Mouse (Mus musculus): ENCODE data around the gene Gm13871. TPM values are rescaled to one million over a fixed set of nuclear protein-coding genes. Genes with fewer than 3 reads are reported as not detected.
"Not testable (repeated sequence)": the region's sequence is repeated elsewhere in the genome, so short reads cannot be mapped to it uniquely, and the experiment has no call there.

Gene Gm13871
- polyA plus RNA-seq (2015; fragmentation: Nextera tagmentation; extraction: Ambion mirVana) = not detected in 2 replicates

GRCm38 (mm10) chr4:73905853-73906252 is at the start of gene Gm13871:
Gm13871 (minus strand) TSS chr4:73905953.
- not testable (repeated sequence) for H3K4me3 ChIP-seq (replicated peaks); H3K27me3 ChIP-seq; H3K9me3 ChIP-seq; H3K36me3 ChIP-seq; ATAC-seq; H3K4me1 ChIP-seq (replicated peaks); H3K27ac ChIP-seq; H3K9ac ChIP-seq (replicated peaks); H3K4me2 ChIP-seq (replicated peaks)
- WGBS = no CpG with 5 or more reads among the region's 4 CpGs

DNA sequence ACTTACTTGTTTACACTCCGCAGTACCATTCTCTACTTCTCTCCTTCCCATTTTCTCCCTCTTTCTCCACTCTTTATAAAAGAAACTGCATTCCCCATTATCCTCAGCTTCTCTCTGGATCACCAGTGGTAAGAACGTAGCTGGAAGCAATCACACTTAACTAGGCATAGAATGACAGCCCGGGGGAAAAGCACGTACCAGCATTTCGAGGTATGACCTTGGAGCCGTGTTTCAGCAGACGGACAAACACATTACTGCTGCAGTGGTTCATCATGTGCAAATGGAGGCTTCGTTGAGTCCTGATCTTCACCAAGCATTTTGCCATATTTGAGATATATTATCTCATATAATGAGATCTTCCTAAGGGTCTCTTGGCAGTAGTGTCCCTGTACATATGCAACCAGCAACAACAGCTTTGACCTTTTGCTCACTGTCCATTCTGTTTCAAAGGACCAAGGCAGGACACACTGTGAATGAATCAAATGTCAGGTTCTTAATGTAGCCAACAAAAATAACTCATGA is 44.7 kb upstream of the Gm13871 start, which contains the start of gene 2310002L09Rik:
Gene 2310002L09Rik (minus strand): TSS at position 472 of the 522 bp plus-strand sequence.
- H3K27me3 ChIP-seq = no peaks in the 10 kb centered on the region
- H3K27ac ChIP-seq = no peak within 1 kb of the TSS
- H3K9ac ChIP-seq (replicated peaks) = no peak within 1 kb of the TSS
- no peak within 1 kb of the TSS for H3K4me3 ChIP-seq (replicated peaks)
- no peak for ATAC-seq
- H3K36me3 ChIP-seq = no peaks in the 10 kb centered on the region
- 85% methylated on average over 8 of the region's 8 CpGs for WGBS
- H3K4me1 ChIP-seq (replicated peaks) = no peaks in the 10 kb centered on the region
- no peak within 1 kb of the TSS for H3K4me2 ChIP-seq (replicated peaks)
- no peaks in the 10 kb centered on the region for H3K9me3 ChIP-seq

- H3K27ac ChIP-seq, ATAC-seq: not testable (repeated sequence)
- WGBS = 85% methylated on average over 6 of the region's 6 CpGs
Measured at GRCm38 (mm10) chr4:73920660-73921059, 14.9 kb upstream of the Gm13871 start, which contains the start of gene Gm11756. Gm11756 (minus strand) TSS chr4:73920760.

DNA sequence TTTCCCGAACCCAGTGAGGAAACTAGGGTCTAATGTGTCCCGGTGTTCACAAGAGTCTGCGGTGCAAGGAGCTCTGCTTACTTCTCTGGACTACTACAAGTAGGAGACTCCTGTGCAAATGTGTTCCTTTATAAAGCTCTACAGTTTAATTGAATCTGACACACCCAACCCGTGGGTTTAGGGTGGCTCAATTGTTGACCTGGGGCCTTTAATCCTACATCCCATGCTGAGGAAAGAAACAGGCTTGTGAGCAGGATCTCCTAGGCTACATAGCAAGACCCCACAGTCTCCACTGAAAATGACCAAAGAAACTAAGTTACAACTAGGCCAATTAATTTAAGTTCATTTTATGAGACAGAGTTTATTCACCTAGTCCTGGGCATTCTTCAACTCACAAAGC is 14.7 kb downstream of the Gm13871 start, which contains the start of gene Gm11757:
Gene Gm11757 (minus strand): TSS at position 101 of the 400 bp plus-strand sequence.
- H3K27ac ChIP-seq; H3K4me3 ChIP-seq (replicated peaks); H3K27me3 ChIP-seq; H3K9me3 ChIP-seq; H3K4me1 ChIP-seq (replicated peaks); ATAC-seq; H3K4me2 ChIP-seq (replicated peaks); H3K9ac ChIP-seq (replicated peaks); H3K36me3 ChIP-seq: not testable (repeated sequence)
- WGBS = no CpG with 5 or more reads among the region's 4 CpGs

More at GRCm38 (mm10) chr4:73920660-73921059, 14.9 kb upstream of the Gm13871 start, which contains the start of gene Gm11756:
- H3K9ac ChIP-seq (replicated peaks); H3K4me2 ChIP-seq (replicated peaks); H3K9me3 ChIP-seq; H3K27me3 ChIP-seq; H3K4me1 ChIP-seq (replicated peaks); H3K4me3 ChIP-seq (replicated peaks); H3K36me3 ChIP-seq: not testable (repeated sequence)

DNA sequence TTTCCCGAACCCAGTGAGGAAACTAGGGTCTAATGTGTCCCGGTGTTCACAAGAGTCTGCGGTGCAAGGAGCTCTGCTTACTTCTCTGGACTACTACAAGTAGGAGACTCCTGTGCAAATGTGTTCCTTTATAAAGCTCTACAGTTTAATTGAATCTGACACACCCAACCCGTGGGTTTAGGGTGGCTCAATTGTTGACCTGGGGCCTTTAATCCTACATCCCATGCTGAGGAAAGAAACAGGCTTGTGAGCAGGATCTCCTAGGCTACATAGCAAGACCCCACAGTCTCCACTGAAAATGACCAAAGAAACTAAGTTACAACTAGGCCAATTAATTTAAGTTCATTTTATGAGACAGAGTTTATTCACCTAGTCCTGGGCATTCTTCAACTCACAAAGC is 29.6 kb downstream of the Gm13871 start, which contains the start of gene Gm11758:
Gene Gm11758 (minus strand): TSS at position 101 of the 400 bp plus-strand sequence.
- ATAC-seq; H3K36me3 ChIP-seq; H3K9me3 ChIP-seq; H3K4me1 ChIP-seq (replicated peaks); H3K9ac ChIP-seq (replicated peaks); H3K4me2 ChIP-seq (replicated peaks); H3K4me3 ChIP-seq (replicated peaks); H3K27me3 ChIP-seq; H3K27ac ChIP-seq: not testable (repeated sequence)
- WGBS = no CpG with 5 or more reads among the region's 4 CpGs

Other genes starting within 250 kb of the Gm13871 start
- gene Gm11239, start 237.6 kb downstream of the Gm13871 start, polyA plus RNA-seq (2015; fragmentation: Nextera tagmentation; extraction: Ambion mirVana) = not detected in 2 replicates
- not detected in 2 replicates for gene Gm428, start 222.4 kb downstream of the Gm13871 start, polyA plus RNA-seq (2015; fragmentation: Nextera tagmentation; extraction: Ambion mirVana)
- gene Rasef, start 115.0 kb downstream of the Gm13871 start, polyA plus RNA-seq (2015; fragmentation: Nextera tagmentation; extraction: Ambion mirVana) = 0.08 and 0.09 TPM in 2 replicates
- not detected in 2 replicates for gene Gm11758, start 29.7 kb downstream of the Gm13871 start, polyA plus RNA-seq (2015; fragmentation: Nextera tagmentation; extraction: Ambion mirVana)
- gene Gm11757, start 14.8 kb downstream of the Gm13871 start, polyA plus RNA-seq (2015; fragmentation: Nextera tagmentation; extraction: Ambion mirVana) = not detected in 2 replicates
- not detected in 2 replicates for gene Gm11756, start 14.8 kb upstream of the Gm13871 start, polyA plus RNA-seq (2015; fragmentation: Nextera tagmentation; extraction: Ambion mirVana)
- gene 2310002L09Rik, start 44.9 kb upstream of the Gm13871 start, polyA plus RNA-seq (2015; fragmentation: Nextera tagmentation; extraction: Ambion mirVana) = not detected in 2 replicates
- gene Frmd3, start 107.5 kb upstream of the Gm13871 start, polyA plus RNA-seq (2015; fragmentation: Nextera tagmentation; extraction: Ambion mirVana) = 18.4 and 19.8 TPM in 2 replicates

Measured in midbrain, embryonic 13.5 days (tissue).